Mouse (Mus musculus): ENCODE results near the gene Arl4d. TPM values are rescaled to one million over a fixed set of nuclear protein-coding genes. Genes with fewer than 3 reads are reported as not detected.

Gene Arl4d
- total and polyA plus RNA-seq, 3 experiments, result 0.59 to 1.2 (median 0.81) TPM

- H3K9me3 ChIP-seq (replicated peaks; ENCODE audit: low read length), result no peaks in the 10 kb centered on the region
- no peak for DNase-seq (ENCODE audit: extremely low read depth)
- peaks cover 0 to 18% of the 10 kb centered on the region in 2 experiments; a peak in 2 of 4 replicates for H3K4me1 ChIP-seq (ENCODE audit: control insufficient read depth in 1 of 2, insufficient read depth in 2 of 2)
- dilution Hi-C loops (cut with MboI; ENCODE audit: extremely low pct_ligation_motif_present, extremely low pct_unique_long_range_greater_than_20kb, low sequenced_read_pairs), result no loop called here
- H3K9ac ChIP-seq (ENCODE audit: insufficient read depth, low read depth), result no peak overlapping the region
- no peaks in the 10 kb centered on the region for H3K36me3 ChIP-seq (replicated peaks in 1 of 2; ENCODE audit: control insufficient read depth in 1 of 2, insufficient read depth in 1 of 2, low read length in 1 of 2)
- no peaks in the 10 kb centered on the region for H3K79me2 ChIP-seq (replicated peaks; ENCODE audit: control insufficient read depth, extremely low read depth, insufficient read depth, poor library complexity, severe bottlenecking)
- in situ Hi-C loops (cut with MboI; ENCODE audit: low pct_ligation_motif_present, low pct_unique_long_range_greater_than_20kb, low sequenced_read_pairs), result no loop called here
- H3K4me3 ChIP-seq (replicated peaks in 1 of 3; ENCODE audit: low read depth in 2 of 3, low read length in 2 of 3, poor library complexity in 1 of 3), result no peak overlapping the region
- TF ChIP-seq UBTF (IDR thresholded peaks at IDR 0.05; ENCODE audit: low read depth, low read length) (no peak), POLR2A (IDR thresholded peaks at IDR 0.05; ENCODE audit: low read depth, low read length) (no peak), MAZ (IDR thresholded peaks at IDR 0.05; ENCODE audit: low read depth, low read length) (no peak), ETS1 (conservative IDR thresholded peaks at IDR 0.05; ENCODE audit: low read depth, low read length) (no peak), MXI1 (IDR thresholded peaks at IDR 0.05; ENCODE audit: low read depth, low read length) (no peak), CTCF (conservative IDR thresholded peaks at IDR 0.05 in 1 of 2, IDR thresholded peaks at IDR 0.05 in 1 of 2; ENCODE audit: low read depth in 2 of 2, low read length in 2 of 2) (no peak), NRF1 (IDR thresholded peaks at IDR 0.05; ENCODE audit: low read depth, low read length) (no peak), MAX (IDR thresholded peaks at IDR 0.05; ENCODE audit: low read length) (no peak), E2F4 (IDR thresholded peaks at IDR 0.05; ENCODE audit: insufficient replicate concordance, low read depth, low read length) (no peak), IRF4 (IDR thresholded peaks at IDR 0.05; ENCODE audit: low read depth, low read length) (no peak), ZC3H11A (IDR thresholded peaks at IDR 0.05; ENCODE audit: low read depth, low read length) (no peak), PAX5 (IDR thresholded peaks at IDR 0.05; ENCODE audit: low read length) (no peak), ELF1 (IDR thresholded peaks at IDR 0.05; ENCODE audit: low read depth, low read length) (no peak), USF1 (IDR thresholded peaks at IDR 0.05; ENCODE audit: low read depth, low read length) (no peak), MYC (IDR thresholded peaks at IDR 0.05; ENCODE audit: low read depth, low read length) (no peak), SMC3 (IDR thresholded peaks at IDR 0.05; ENCODE audit: low read depth, low read length) (no peak), EP300 (IDR thresholded peaks at IDR 0.05; ENCODE audit: low read length) (no peak), CHD2 (IDR thresholded peaks at IDR 0.05; ENCODE audit: low read length) (no peak), BHLHE40 (IDR thresholded peaks at IDR 0.05; ENCODE audit: low read depth, low read length) (no peak)
- no peak overlapping the region for H3K27ac ChIP-seq (ENCODE audit: insufficient read depth, low read depth)
- H3K4me2 ChIP-seq (ENCODE audit: insufficient read depth, low read depth, poor library complexity, severe bottlenecking), result no peak overlapping the region
- H3K27me3 ChIP-seq (replicated peaks), result peaks cover 22% of the 10 kb centered on the region
These were observed 49.2 kb upstream of the Arl4d start for GRCm38 (mm10) chr11:101616104-101616503.

DNA sequence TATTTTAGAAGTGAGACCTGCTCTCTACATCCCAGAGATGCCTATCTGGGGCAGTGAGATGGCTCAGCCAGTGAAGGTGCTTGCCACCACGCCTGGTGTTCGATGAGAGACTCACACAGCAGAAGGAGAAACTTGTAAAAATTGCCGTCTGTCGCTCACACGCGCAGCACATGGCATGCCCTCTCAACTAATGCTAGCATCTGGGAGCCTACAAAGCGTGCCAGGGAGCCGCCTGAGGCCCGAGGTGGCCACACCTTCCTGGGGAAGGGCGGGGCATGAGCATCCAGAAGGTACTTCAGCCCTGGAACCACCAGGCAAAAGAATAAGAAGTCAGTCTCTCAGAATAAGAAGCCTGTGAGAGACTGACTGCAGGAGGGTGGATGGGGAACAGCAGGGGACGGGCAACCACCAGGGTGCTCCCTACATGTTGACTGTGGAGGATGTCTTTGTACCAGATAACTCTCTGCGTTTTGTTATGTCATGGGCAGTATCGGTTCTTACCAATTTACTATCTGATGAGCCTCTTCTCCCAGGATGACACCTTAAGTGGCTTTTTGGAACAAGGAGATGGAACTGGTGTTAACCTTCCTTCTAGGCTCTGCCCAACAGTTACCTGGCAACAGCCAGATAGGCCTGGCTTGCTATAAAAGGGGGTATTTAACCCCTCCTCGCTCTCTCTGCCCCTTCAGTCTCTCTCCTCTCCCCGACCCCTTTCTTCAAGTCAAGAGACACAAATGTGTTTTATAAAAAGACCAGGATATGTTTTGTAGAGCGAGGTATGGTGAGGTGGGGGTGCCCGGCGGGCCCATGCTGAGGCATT lies 48.2 kb upstream of the Arl4d start:
- TF ChIP-seq UBTF (IDR thresholded peaks at IDR 0.05; ENCODE audit: low read depth, low read length), result no peak
- TF ChIP-seq NRF1 (IDR thresholded peaks at IDR 0.05; ENCODE audit: low read depth, low read length), result no peak
- TF ChIP-seq RAD21 (IDR thresholded peaks at IDR 0.05; ENCODE audit: low read depth, low read length), result no peak
- TF ChIP-seq E2F4 (IDR thresholded peaks at IDR 0.05; ENCODE audit: insufficient replicate concordance, low read depth, low read length), result no peak
- TF ChIP-seq HCFC1 (IDR thresholded peaks at IDR 0.05; ENCODE audit: low read depth, low read length), result no peak
- no peak for TF ChIP-seq ELF1 (IDR thresholded peaks at IDR 0.05; ENCODE audit: low read depth, low read length)
- no peak for TF ChIP-seq CHD1 (IDR thresholded peaks at IDR 0.05; ENCODE audit: low read depth, low read length)
- no peak for TF ChIP-seq RCOR1 (conservative IDR thresholded peaks at IDR 0.05; ENCODE audit: low read depth, low read length)
- TF ChIP-seq ZKSCAN1 (IDR thresholded peaks at IDR 0.05; ENCODE audit: borderline replicate concordance, low read depth, low read length), result no peak
- TF ChIP-seq MYC (IDR thresholded peaks at IDR 0.05; ENCODE audit: low read depth, low read length), result no peak
- TF ChIP-seq USF2 (conservative IDR thresholded peaks at IDR 0.05; ENCODE audit: low read depth, low read length), result no peak
- no peak for TF ChIP-seq ZMIZ1 (IDR thresholded peaks at IDR 0.05; ENCODE audit: low read depth, low read length)
- TF ChIP-seq TCF12 (IDR thresholded peaks at IDR 0.05; ENCODE audit: low read depth, low read length), result no peak
- no peak for TF ChIP-seq JUND (conservative IDR thresholded peaks at IDR 0.05; ENCODE audit: low read depth, low read length)
- no peak for TF ChIP-seq BHLHE40 (IDR thresholded peaks at IDR 0.05; ENCODE audit: low read depth, low read length)
- no peak for TF ChIP-seq PAX5 (IDR thresholded peaks at IDR 0.05; ENCODE audit: low read length)
- TF ChIP-seq GABPA (IDR thresholded peaks at IDR 0.05; ENCODE audit: insufficient replicate concordance, low read depth, low read length), result no peak
- no peak for TF ChIP-seq JUN (IDR thresholded peaks at IDR 0.05; ENCODE audit: insufficient read depth, low read depth, low read length)
- TF ChIP-seq EP300 (IDR thresholded peaks at IDR 0.05; ENCODE audit: low read length), result no peak
- TF ChIP-seq IRF4 (IDR thresholded peaks at IDR 0.05; ENCODE audit: low read depth, low read length), result no peak
- Histone ChIP-seq H3K79me2 (replicated peaks; ENCODE audit: control insufficient read depth, extremely low read depth, insufficient read depth, poor library complexity, severe bottlenecking) (no peaks in the 10 kb centered on the region), H3K27ac (ENCODE audit: insufficient read depth, low read depth) (no peak overlapping the region), H3K4me3 (replicated peaks in 1 of 3; ENCODE audit: low read depth in 2 of 3, low read length in 2 of 3, poor library complexity in 1 of 3) (no peak overlapping the region), H3K9me3 (replicated peaks; ENCODE audit: low read length) (peaks cover 5% of the 10 kb centered on the region), H3K27me3 (replicated peaks) (peaks cover 16% of the 10 kb centered on the region), H3K4me1 (ENCODE audit: control insufficient read depth in 1 of 2, insufficient read depth in 2 of 2) (peaks cover 0 to 18% of the 10 kb centered on the region in 2 experiments; a peak in 2 of 4 replicates), H3K4me2 (ENCODE audit: insufficient read depth, low read depth, poor library complexity, severe bottlenecking) (no peak overlapping the region), H3K9ac (ENCODE audit: insufficient read depth, low read depth) (no peak overlapping the region), H3K36me3 (replicated peaks in 1 of 2; ENCODE audit: control insufficient read depth in 1 of 2, insufficient read depth in 1 of 2, low read length in 1 of 2) (no peaks in the 10 kb centered on the region)
- in situ Hi-C loops (cut with MboI; ENCODE audit: low pct_ligation_motif_present, low pct_unique_long_range_greater_than_20kb, low sequenced_read_pairs) (no loop called here), dilution Hi-C loops (cut with MboI; ENCODE audit: extremely low pct_ligation_motif_present, extremely low pct_unique_long_range_greater_than_20kb, low sequenced_read_pairs) (no loop called here)
- no peak for DNase-seq (ENCODE audit: extremely low read depth)

All from CH12.LX (cell line).